Comparison of ENCODE assay signal across 13 mouse cellular contexts in the genomic region with DNA sequence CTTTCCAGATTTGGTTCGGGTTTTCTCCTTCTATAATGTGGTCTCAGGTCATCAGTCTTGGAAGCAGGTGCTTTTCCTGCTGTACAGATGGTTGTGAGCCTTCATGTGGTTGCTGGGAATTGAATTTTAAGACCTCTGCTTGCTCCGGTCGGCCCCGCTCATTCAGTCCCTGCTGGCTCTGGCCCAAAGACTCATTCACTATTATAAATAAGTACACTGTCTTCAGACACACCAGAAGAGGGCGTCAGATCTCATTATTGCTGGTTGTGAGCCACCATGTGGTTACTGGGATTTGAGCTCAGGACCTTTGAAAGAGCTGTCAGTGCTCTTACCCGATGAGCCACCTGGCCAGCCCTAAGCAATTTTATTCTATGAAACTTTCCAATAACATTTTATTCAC. TPM values are rescaled to one million over a fixed set of nuclear protein-coding genes. Genes with fewer than 3 reads are reported as not detected.
DNase-seq lines count a peak whose midpoint lies in the region; ATAC-seq and TF ChIP-seq lines count a peak whose summit lies in the region.
"Had no signal": no experiment of that assay in that cellular context is flagged by ENCODE, and none has a peak within 500 bp of the region (broad histone marks: within the 10 kb centered on the region; RNA-seq: fewer than 3 reads in every experiment).

No protein-coding gene starts in this region.

- no peak overlapping the region for H3K9ac ChIP-seq in heart, embryonic 13.5 days
- no peak overlapping the region for H3K9ac ChIP-seq in heart, embryonic 11.5 days (ENCODE audit: low read depth, low read length)
- H3K9ac ChIP-seq in midbrain, embryonic 14.5 days (replicated peaks; ENCODE audit: low read length), result no peak overlapping the region
- H3K9ac ChIP-seq in midbrain, embryonic 13.5 days (replicated peaks), result no peak overlapping the region
- H3K9ac ChIP-seq in stomach, postnatal 0 days (ENCODE audit: low read length), result no peak overlapping the region
- H3K9ac ChIP-seq: embryonic facial prominence, embryonic 15.5 days; stomach, embryonic 15.5 days had no signal

- ATAC-seq in heart, embryonic 13.5 days (ENCODE audit: extremely low read depth, insufficient number of reproducible peaks, low FRiP score, low TSS enrichment), result no peak
- no peak for ATAC-seq in heart, embryonic 11.5 days (replicated peaks; ENCODE audit: insufficient number of reproducible peaks, low FRiP score, low TSS enrichment)
- no peak for ATAC-seq in midbrain, embryonic 14.5 days (ENCODE audit: low FRiP score, low TSS enrichment)
- no peak for ATAC-seq in midbrain, embryonic 13.5 days
- no peak for ATAC-seq in stomach, postnatal 0 days (ENCODE audit: low FRiP score, low TSS enrichment)
- ATAC-seq in inflammation-experienced regulatory T-cells, adult 6 months, result no peak

- 0 out of 2 replicates have a peak overlapping the region, but pooled peaks have one; percentile 15 for H3K27ac ChIP-seq in heart, embryonic 13.5 days (replicated peaks)
- H3K27ac ChIP-seq in heart, embryonic 11.5 days (ENCODE audit: low read depth, low read length), result no peak overlapping the region
- no peak overlapping the region for H3K27ac ChIP-seq in midbrain, embryonic 14.5 days (replicated peaks; ENCODE audit: low read depth, low read length)
- no peak overlapping the region for H3K27ac ChIP-seq in midbrain, embryonic 13.5 days
- H3K27ac ChIP-seq in cerebellum, adult 2 months (ENCODE audit: insufficient read depth, low read length), result no peak overlapping the region
- no peak overlapping the region for H3K27ac ChIP-seq in stomach, postnatal 0 days (replicated peaks)
- H3K27ac ChIP-seq: embryonic facial prominence, embryonic 15.5 days; limb, embryonic 10.5 days; stomach, embryonic 15.5 days had no signal

- TF ChIP-seq POLR2A in cerebellum, adult 2 months (IDR thresholded peaks at IDR 0.05; ENCODE audit: borderline replicate concordance, insufficient read depth, low read length), result no peak

- DNase-seq in midbrain, embryonic 14.5 days, result peak; percentile 13
- peak; percentile 48 to 60 for DNase-seq in cerebellum, adult 2 months
- no peak for DNase-seq in stomach, postnatal 0 days (ENCODE audit: low spot score)
- DNase-seq: right cerebral cortex, adult 18-20 months had no signal

- TF ChIP-seq EP300 in stomach, postnatal 0 days (optimal IDR thresholded peaks at IDR 0.05), result no peak

- H3K4me2 ChIP-seq in heart, embryonic 13.5 days, result no peak overlapping the region
- H3K4me2 ChIP-seq in heart, embryonic 11.5 days, result no peak overlapping the region
- no peak overlapping the region for H3K4me2 ChIP-seq in midbrain, embryonic 14.5 days (ENCODE audit: low read length)
- no peak overlapping the region for H3K4me2 ChIP-seq in midbrain, embryonic 13.5 days (replicated peaks)
- no peak overlapping the region for H3K4me2 ChIP-seq in stomach, postnatal 0 days (replicated peaks; ENCODE audit: low read depth)
- H3K4me2 ChIP-seq: embryonic facial prominence, embryonic 15.5 days; stomach, embryonic 15.5 days had no signal

- no peaks in the 10 kb centered on the region for H3K9me3 ChIP-seq in heart, embryonic 13.5 days
- H3K9me3 ChIP-seq in heart, embryonic 11.5 days (replicated peaks; ENCODE audit: control insufficient read depth, low read length), result no peaks in the 10 kb centered on the region
- H3K9me3 ChIP-seq in midbrain, embryonic 14.5 days (ENCODE audit: control insufficient read depth, low read length), result no peaks in the 10 kb centered on the region
- H3K9me3 ChIP-seq in midbrain, embryonic 13.5 days, result no peaks in the 10 kb centered on the region
- no peaks in the 10 kb centered on the region for H3K9me3 ChIP-seq in stomach, postnatal 0 days (ENCODE audit: control insufficient read depth, low read length)
- H3K9me3 ChIP-seq: embryonic facial prominence, embryonic 15.5 days; limb, embryonic 10.5 days; stomach, embryonic 15.5 days had no signal

- no peaks in the 10 kb centered on the region for H3K36me3 ChIP-seq in heart, embryonic 13.5 days
- no peaks in the 10 kb centered on the region for H3K36me3 ChIP-seq in heart, embryonic 11.5 days (ENCODE audit: control insufficient read depth, insufficient read depth, low read length)
- no peaks in the 10 kb centered on the region for H3K36me3 ChIP-seq in midbrain, embryonic 14.5 days (ENCODE audit: control insufficient read depth, insufficient read depth, low read length)
- no peaks in the 10 kb centered on the region for H3K36me3 ChIP-seq in midbrain, embryonic 13.5 days
- H3K36me3 ChIP-seq in stomach, postnatal 0 days (ENCODE audit: control insufficient read depth, insufficient read depth, low read length), result no peaks in the 10 kb centered on the region
- H3K36me3 ChIP-seq: embryonic facial prominence, embryonic 15.5 days; limb, embryonic 10.5 days; stomach, embryonic 15.5 days had no signal

- no peak overlapping the region for H3K4me3 ChIP-seq in heart, embryonic 13.5 days
- no peak overlapping the region for H3K4me3 ChIP-seq in heart, embryonic 11.5 days (ENCODE audit: low read depth, low read length)
- no peak overlapping the region for H3K4me3 ChIP-seq in midbrain, embryonic 14.5 days (replicated peaks; ENCODE audit: low read depth, low read length)
- no peak overlapping the region for H3K4me3 ChIP-seq in midbrain, embryonic 13.5 days (replicated peaks)
- no peak overlapping the region for H3K4me3 ChIP-seq in cerebellum, adult 2 months (replicated peaks; ENCODE audit: insufficient read depth, low read depth, low read length)
- no peak overlapping the region for H3K4me3 ChIP-seq in stomach, postnatal 0 days (ENCODE audit: low read depth, low read length)
- H3K4me3 ChIP-seq: embryonic facial prominence, embryonic 15.5 days; limb, embryonic 10.5 days; stomach, embryonic 15.5 days had no signal

- H3K4me1 ChIP-seq in heart, embryonic 13.5 days, result peaks cover 26% of the 10 kb centered on the region
- peaks cover 4% of the 10 kb centered on the region for H3K4me1 ChIP-seq in heart, embryonic 11.5 days (ENCODE audit: control insufficient read depth, insufficient read depth, low read length)
- H3K4me1 ChIP-seq in midbrain, embryonic 14.5 days (ENCODE audit: control insufficient read depth, insufficient read depth, low read length), result peaks cover 10% of the 10 kb centered on the region
- H3K4me1 ChIP-seq in midbrain, embryonic 13.5 days (replicated peaks), result peaks cover 12% of the 10 kb centered on the region
- H3K4me1 ChIP-seq in cerebellum, adult 2 months (ENCODE audit: control insufficient read depth, insufficient read depth, low read length), result peaks cover 4% of the 10 kb centered on the region; the same call in 1 of the 2 replicates
- no peaks in the 10 kb centered on the region for H3K4me1 ChIP-seq in stomach, postnatal 0 days (replicated peaks; ENCODE audit: control insufficient read depth, insufficient read depth)
- H3K4me1 ChIP-seq: embryonic facial prominence, embryonic 15.5 days; stomach, embryonic 15.5 days had no signal

- no peaks in the 10 kb centered on the region for H3K27me3 ChIP-seq in heart, embryonic 13.5 days (replicated peaks)
- no peaks in the 10 kb centered on the region for H3K27me3 ChIP-seq in heart, embryonic 11.5 days (ENCODE audit: control insufficient read depth, insufficient read depth, low read length)
- no peaks in the 10 kb centered on the region for H3K27me3 ChIP-seq in midbrain, embryonic 14.5 days (ENCODE audit: control insufficient read depth, insufficient read depth, low read length)
- no peaks in the 10 kb centered on the region for H3K27me3 ChIP-seq in midbrain, embryonic 13.5 days
- H3K27me3 ChIP-seq in cerebellum, adult 2 months (ENCODE audit: control insufficient read depth, insufficient read depth, low read length), result no peaks in the 10 kb centered on the region
- no peaks in the 10 kb centered on the region for H3K27me3 ChIP-seq in stomach, postnatal 0 days (ENCODE audit: control insufficient read depth, insufficient read depth, low read length)
- H3K27me3 ChIP-seq: embryonic facial prominence, embryonic 15.5 days; stomach, embryonic 15.5 days had no signal

- TF ChIP-seq CTCF in cerebellum, adult 2 months (IDR thresholded peaks at IDR 0.05; ENCODE audit: borderline replicate concordance, insufficient read depth, low read depth, low read length), result no peak
- TF ChIP-seq CTCF in stomach, postnatal 0 days (IDR thresholded peaks at IDR 0.05; ENCODE audit: low read depth), result peak; percentile 19; the same call in 1 of the 2 replicates

- 64% methylated on average over 6 of the region's 6 CpGs for WGBS in heart, embryonic 13.5 days
- 77% methylated on average over 6 of the region's 6 CpGs for WGBS in heart, embryonic 11.5 days (ENCODE audit: insufficient replicate concordance)
- WGBS in midbrain, embryonic 14.5 days, result 75% methylated on average over 6 of the region's 6 CpGs
- 79% methylated on average over 6 of the region's 6 CpGs for WGBS in midbrain, embryonic 13.5 days
- WGBS in cerebellum, adult 2 months, result 12% methylated on average over 6 of the region's 6 CpGs
- 59% methylated on average over 6 of the region's 6 CpGs for WGBS in stomach, postnatal 0 days

RNA-seq across cellular contexts. Expression of gene Dennd5b, which starts 6.1 kb away (rescaled TPM):
- 5.8 and 6.4 TPM in 2 replicates for polyA plus RNA-seq in heart, embryonic 13.5 days (2015; fragmentation: Nextera tagmentation; extraction: Ambion mirVana)
- polyA plus RNA-seq in heart, embryonic 11.5 days (2014; fragmentation: Nextera tagmentation; extraction: Ambion mirVana), result 8.4 and 11.1 TPM in 2 replicates
- 24.3 and 24.8 TPM in 2 replicates for polyA plus RNA-seq in midbrain, embryonic 14.5 days (2014; fragmentation: Nextera tagmentation; extraction: Ambion mirVana)
- polyA plus RNA-seq in midbrain, embryonic 13.5 days (2015; fragmentation: Nextera tagmentation; extraction: Ambion mirVana), result 17.4 and 19.2 TPM in 2 replicates
- polyA plus RNA-seq in cerebellum, adult 2 months (2012; rRNA removed), result 19.5 and 19.9 TPM in 2 replicates
- polyA plus RNA-seq in stomach, postnatal 0 days (2015; fragmentation: Nextera tagmentation; extraction: Ambion mirVana), result 1.7 and 2.0 TPM in 2 replicates
- polyA plus RNA-seq in inflammation-experienced regulatory T-cells, adult 6 months (2017; shearing (Covaris generic)), result under 1 TPM; 0.23 to 0.66 (median 0.57) TPM

RNA-seq across cellular contexts. Expression of gene Gm10203, which starts 34.6 kb away (rescaled TPM):
- polyA plus RNA-seq in heart, embryonic 13.5 days (2015; fragmentation: Nextera tagmentation; extraction: Ambion mirVana), result not detected in 2 replicates
- not detected in 2 replicates for polyA plus RNA-seq in heart, embryonic 11.5 days (2014; fragmentation: Nextera tagmentation; extraction: Ambion mirVana)
- polyA plus RNA-seq in midbrain, embryonic 14.5 days (2014; fragmentation: Nextera tagmentation; extraction: Ambion mirVana), result not detected in 2 replicates
- not detected in 2 replicates for polyA plus RNA-seq in midbrain, embryonic 13.5 days (2015; fragmentation: Nextera tagmentation; extraction: Ambion mirVana)
- polyA plus RNA-seq in cerebellum, adult 2 months (2012; rRNA removed), result not detected in 2 replicates
- not detected in 2 replicates for polyA plus RNA-seq in stomach, postnatal 0 days (2015; fragmentation: Nextera tagmentation; extraction: Ambion mirVana)
- polyA plus RNA-seq in inflammation-experienced regulatory T-cells, adult 6 months (2017; shearing (Covaris generic)), result not detected
- polyA plus RNA-seq: embryonic facial prominence, embryonic 15.5 days; frontal cortex, adult 2 months; limb, embryonic 10.5 days; lung, embryonic 16.5 days; stomach, embryonic 15.5 days had no signal

RNA-seq across cellular contexts. Expression of gene Etfbkmt, which starts 44.3 kb away (rescaled TPM):
- 13.6 and 14.6 TPM in 2 replicates for polyA plus RNA-seq in heart, embryonic 13.5 days (2015; fragmentation: Nextera tagmentation; extraction: Ambion mirVana)
- polyA plus RNA-seq in heart, embryonic 11.5 days (2014; fragmentation: Nextera tagmentation; extraction: Ambion mirVana), result 13.8 and 17.9 TPM in 2 replicates
- polyA plus RNA-seq in midbrain, embryonic 14.5 days (2014; fragmentation: Nextera tagmentation; extraction: Ambion mirVana), result 6.0 TPM in 2 replicates
- 6.4 and 6.9 TPM in 2 replicates for polyA plus RNA-seq in midbrain, embryonic 13.5 days (2015; fragmentation: Nextera tagmentation; extraction: Ambion mirVana)
- 3.7 and 5.6 TPM in 2 replicates for polyA plus RNA-seq in cerebellum, adult 2 months (2012; rRNA removed)
- 12.6 and 12.9 TPM in 2 replicates for polyA plus RNA-seq in stomach, postnatal 0 days (2015; fragmentation: Nextera tagmentation; extraction: Ambion mirVana)
- polyA plus RNA-seq in inflammation-experienced regulatory T-cells, adult 6 months (2017; shearing (Covaris generic)), result 10 to 100 TPM; 42.0 to 73.9 (median 68.8) TPM
